Mouse (Mus musculus) spleen, postnatal 36 days (tissue): Measurements from ENCODE around the gene Gjb5.

Source experiments
- DNase-seq, 2 experiments: peaks; one replicate each; pipeline ENCODE4 v3.0.0; 2022; ENCODE audit warnings: low spot score in 2 of 2, mixed read lengths in 1 of 2

Gene Gjb5

GRCm38 (mm10) chr4:127311561-127311960 is 46.4 kb downstream of the Gjb5 start:
- no peak for DNase-seq

DNA sequence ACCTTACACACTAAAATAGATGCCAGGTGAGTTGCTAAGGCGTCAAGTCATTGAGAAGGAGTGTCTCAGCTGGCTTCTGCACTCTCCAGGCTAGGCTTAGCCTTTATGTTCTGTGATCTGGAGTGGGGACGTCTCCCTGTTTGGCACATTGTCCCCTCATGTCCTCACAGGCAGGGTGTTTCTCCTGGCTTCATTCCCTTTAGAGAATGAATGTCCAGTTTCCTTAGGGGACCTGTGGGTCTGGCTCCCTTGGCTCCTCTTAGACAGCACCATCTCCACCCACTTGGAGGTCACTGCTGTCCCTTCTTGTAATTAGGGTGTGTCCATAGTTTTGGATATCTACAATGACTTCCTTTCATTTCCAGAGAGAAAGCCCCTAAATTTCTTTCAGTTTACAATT is 51.1 kb downstream of the Gjb5 start:
- no peak for DNase-seq
